Mouse (Mus musculus) embryonic facial prominence, embryonic 15.5 days (tissue): ENCODE measurements around the gene Eif4e1b. TPM values are rescaled to one million over a fixed set of nuclear protein-coding genes. Genes with fewer than 3 reads are reported as not detected.

Source experiments
- ATAC-seq: fragments of 200-750 bp; cut with Nextera tagmentation; 2 replicates; pipeline ENCODE4 v1.8.0; 2017; ENCODE audit warnings: low read depth, moderate TSS enrichment; ENCODE audit not compliant: insufficient number of reproducible peaks, low FRiP score, low TSS enrichment
- H3K27ac ChIP-seq: fragments of 300-500 bp; sonication (generic); replicated peaks from 2 replicates; pipeline ENCODE4 v1.5.1; 2015; ENCODE audit warnings: mild to moderate bottlenecking, inconsistent platforms
- H3K27me3 ChIP-seq: fragments of 300-500 bp; sonication (generic); 2 replicates; pipeline ENCODE4 v1.6.1; 2015; ENCODE audit warnings: inconsistent platforms
- H3K36me3 ChIP-seq: fragments of 300-500 bp; sonication (generic); 2 replicates; pipeline ENCODE4 v1.6.1; 2015; ENCODE audit warnings: mild to moderate bottlenecking, inconsistent platforms
- H3K4me1 ChIP-seq: fragments of 300-500 bp; sonication (generic); 2 replicates; pipeline ENCODE4 v1.6.1; 2015; ENCODE audit warnings: inconsistent platforms
- H3K4me2 ChIP-seq: fragments of 300-500 bp; sonication (generic); replicated peaks from 2 replicates; pipeline ENCODE4 v1.6.1; 2015; ENCODE audit warnings: mild to moderate bottlenecking, inconsistent platforms
- H3K4me3 ChIP-seq: fragments of 300-500 bp; sonication (generic); replicated peaks from 2 replicates; pipeline ENCODE4 v1.5.1; 2015; ENCODE audit warnings: mild to moderate bottlenecking, inconsistent platforms
- H3K9ac ChIP-seq: fragments of 300-500 bp; sonication (generic); 2 replicates; pipeline ENCODE4 v1.6.1; 2015; ENCODE audit warnings: inconsistent platforms
- H3K9me3 ChIP-seq: fragments of 300-500 bp; sonication (generic); replicated peaks from 2 replicates; pipeline ENCODE4 v1.6.1; 2016; ENCODE audit warnings: inconsistent platforms
- WGBS: fragments of 180-500 bp; shearing (Covaris S2); methylation state at CpG from one replicate; pipeline ENCODE4 v1.1.7; 2015; 5-methylcytosine and 5-hydroxymethylcytosine counted together
- polyA plus RNA-seq: library from polyadenylated mRNA; unstranded; fragments of >200 nt; fragmentation: Nextera tagmentation; extraction: Ambion mirVana; gene quantifications from 2 replicates; pipeline ENCODE4 v1.2.1, GENCODE M21; 2015

Gene Eif4e1b
- polyA plus RNA-seq, 1 experiment from 2014 or later, result not detected

GRCm38 (mm10) chr13:54836351-54837030, 52.7 kb downstream of the Eif4e1b start:
- H3K9me3 ChIP-seq, result no peaks in the 10 kb centered on the region
- no peak overlapping the region for H3K4me2 ChIP-seq
- ATAC-seq, result no peak
- peaks cover 8% of the 10 kb centered on the region for H3K4me1 ChIP-seq
- 74% methylated on average over 14 of the region's 14 CpGs for WGBS
- H3K27ac ChIP-seq, result no peak overlapping the region
- no peaks in the 10 kb centered on the region for H3K27me3 ChIP-seq
- H3K9ac ChIP-seq, result no peak overlapping the region
- no peak overlapping the region for H3K4me3 ChIP-seq
- no peaks in the 10 kb centered on the region for H3K36me3 ChIP-seq

GRCm38 (mm10) chr13:54837061-54837460, 53.3 kb downstream of the Eif4e1b start:
- WGBS, result 65% methylated on average over 5 of the region's 5 CpGs
- ATAC-seq, result no peak
- Histone ChIP-seq H3K27me3 (no peaks in the 10 kb centered on the region), H3K9me3 (no peaks in the 10 kb centered on the region), H3K27ac (no peak overlapping the region), H3K4me1 (peaks cover 8% of the 10 kb centered on the region), H3K36me3 (no peaks in the 10 kb centered on the region), H3K4me3 (no peak overlapping the region), H3K9ac (no peak overlapping the region), H3K4me2 (no peak overlapping the region)

DNA sequence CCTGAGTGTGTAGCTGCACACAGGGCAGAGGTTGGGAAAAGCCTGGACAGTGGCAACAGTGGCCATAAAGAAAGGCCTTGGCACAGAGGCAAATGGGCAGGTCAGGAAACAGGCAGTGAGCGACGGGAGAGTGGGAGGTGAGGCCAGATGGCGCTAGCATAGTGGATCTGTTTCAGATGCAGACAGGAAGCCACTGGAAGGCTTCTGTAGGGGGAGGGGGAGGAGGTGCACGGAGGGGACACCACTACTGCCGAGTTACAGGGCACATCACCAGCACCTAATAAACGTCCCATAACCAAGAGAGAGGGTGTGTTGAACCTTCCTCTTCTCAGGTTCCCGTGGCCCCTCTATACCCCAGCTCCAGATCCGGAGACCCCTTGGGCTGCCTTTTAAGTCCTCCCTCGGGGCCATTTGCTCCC, 53.7 kb downstream of the Eif4e1b start:
- 6% methylated on average over 9 of the region's 9 CpGs for WGBS
- no peak for ATAC-seq
- no peak overlapping the region for H3K4me2 ChIP-seq

More for the DNA sequence above, 53.7 kb downstream of the Eif4e1b start:
- H3K9ac ChIP-seq, result no peak overlapping the region
- no peak overlapping the region for H3K27ac ChIP-seq
- peaks cover 8% of the 10 kb centered on the region for H3K4me1 ChIP-seq
- H3K4me3 ChIP-seq, result no peak overlapping the region
- no peaks in the 10 kb centered on the region for H3K36me3 ChIP-seq
- no peaks in the 10 kb centered on the region for H3K9me3 ChIP-seq
- no peaks in the 10 kb centered on the region for H3K27me3 ChIP-seq

Other genes starting within 250 kb of the Eif4e1b start
- 133 and 142 TPM in 2 replicates for gene 4833439L19Rik, start 218.6 kb upstream of the Eif4e1b start, polyA plus RNA-seq
- gene Arl10, start 209.0 kb upstream of the Eif4e1b start, polyA plus RNA-seq, result 29.1 and 29.2 TPM in 2 replicates
- gene Nop16, start 193.9 kb upstream of the Eif4e1b start, polyA plus RNA-seq, result 88.1 and 90.6 TPM in 2 replicates
- 179 and 183 TPM in 2 replicates for gene Higd2a, start 193.8 kb upstream of the Eif4e1b start, polyA plus RNA-seq
- gene Cltb, start 172.7 kb upstream of the Eif4e1b start, polyA plus RNA-seq, result 79.3 and 82.1 TPM in 2 replicates
- 77.6 and 78.9 TPM in 2 replicates for gene Faf2, start 162.2 kb upstream of the Eif4e1b start, polyA plus RNA-seq
- 60.3 and 68.9 TPM in 2 replicates for gene Rnf44, start 90.1 kb upstream of the Eif4e1b start, polyA plus RNA-seq
- 0.05 TPM in 1 of 2 replicates, not detected in the other for gene Cdhr2, start 82.5 kb upstream of the Eif4e1b start, polyA plus RNA-seq
- gene Gprin1, start 34.1 kb upstream of the Eif4e1b start, polyA plus RNA-seq, result 0.65 and 0.75 TPM in 2 replicates
- 0.28 TPM in 1 of 2 replicates, not detected in the other for gene Sncb, start 17.4 kb upstream of the Eif4e1b start, polyA plus RNA-seq
- 9.2 and 11.3 TPM in 2 replicates for gene Tspan17, start 5.4 kb downstream of the Eif4e1b start, polyA plus RNA-seq
- 1.5 and 2.0 TPM in 2 replicates for gene Unc5a, start 165.4 kb downstream of the Eif4e1b start, polyA plus RNA-seq
- 2.4 and 2.5 TPM in 2 replicates for gene Hk3, start 237.4 kb downstream of the Eif4e1b start, polyA plus RNA-seq